Mouse (Mus musculus) c-Kit-positive CD71-negative TER-119-negative erythroid progenitor cells, embryonic 14.5 days (primary cell): ENCODE measurements at regions not wholly inside any gene's neighbourhood (a gene's known extent, or its start where the extent isn't known, plus 50 kb on each side); places are given as distances from the start of the nearest gene placed in this dataset.

Experiments used
- DNase-seq: peaks from one replicate; pipeline ENCODE4 v3.0.0-alpha.2; 2013; ENCODE audit warnings: low read depth

DNA sequence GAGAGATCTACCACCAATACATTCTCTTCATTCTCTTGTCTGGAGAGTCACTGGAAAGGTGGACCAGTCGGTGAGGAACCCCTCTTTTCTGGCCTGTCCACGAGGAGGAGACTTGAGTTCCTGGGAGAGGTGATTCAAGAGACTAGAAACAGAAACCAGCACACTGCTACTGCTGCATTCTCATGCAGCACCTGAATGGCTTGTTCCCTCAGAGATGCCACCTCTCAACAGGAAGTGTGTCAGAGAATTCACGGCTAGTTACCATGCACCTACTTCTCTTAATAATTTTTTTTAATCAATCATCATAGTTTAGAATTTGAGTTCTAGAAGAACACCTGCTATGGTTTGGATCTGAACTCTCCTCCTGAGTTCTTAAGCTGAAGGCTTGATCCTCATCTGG, 52.0 kb upstream of the Dynlrb2 start:
- no peak for DNase-seq

DNA sequence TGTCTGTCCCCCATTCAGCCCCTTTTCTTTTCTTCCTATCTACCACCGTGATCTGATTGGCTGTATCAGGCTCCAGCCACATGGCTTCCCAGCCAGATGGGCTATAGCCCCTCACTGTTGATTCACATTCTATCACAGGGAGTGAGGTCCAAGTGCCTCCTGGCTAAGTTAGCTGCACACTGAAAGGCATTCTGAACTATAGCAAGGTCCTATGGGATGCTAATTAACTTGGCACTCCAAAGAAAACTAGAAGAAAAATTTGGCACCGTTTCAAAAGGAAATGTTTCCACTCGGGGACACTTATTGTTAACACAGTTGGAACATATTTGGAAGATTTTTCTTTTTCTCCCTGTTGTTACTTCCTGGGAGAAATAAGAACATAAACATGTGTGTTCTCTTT, 53.4 kb upstream of the Dynlrb2 start:
- no peak for DNase-seq

DNA sequence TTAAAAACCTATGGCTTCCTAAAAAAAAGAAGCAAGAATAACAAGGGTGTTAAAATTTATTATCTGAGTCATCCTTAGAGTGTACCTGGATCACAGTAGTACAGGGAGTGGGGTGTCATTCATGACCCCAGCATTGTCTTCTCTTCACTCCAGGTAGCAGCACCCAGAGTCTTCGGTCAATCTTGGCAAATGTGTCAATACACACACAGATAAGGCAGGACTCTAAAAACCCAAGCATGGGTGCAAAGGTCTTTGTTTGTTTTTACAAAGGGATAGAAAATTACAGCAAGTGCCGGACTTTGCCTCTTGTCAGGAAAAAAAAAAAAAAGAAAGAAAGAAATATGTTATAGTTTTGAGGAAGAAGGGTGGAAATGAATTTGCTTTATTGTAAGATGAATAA, 57.3 kb upstream of the Dynlrb2 start:
- DNase-seq = no peak

DNA sequence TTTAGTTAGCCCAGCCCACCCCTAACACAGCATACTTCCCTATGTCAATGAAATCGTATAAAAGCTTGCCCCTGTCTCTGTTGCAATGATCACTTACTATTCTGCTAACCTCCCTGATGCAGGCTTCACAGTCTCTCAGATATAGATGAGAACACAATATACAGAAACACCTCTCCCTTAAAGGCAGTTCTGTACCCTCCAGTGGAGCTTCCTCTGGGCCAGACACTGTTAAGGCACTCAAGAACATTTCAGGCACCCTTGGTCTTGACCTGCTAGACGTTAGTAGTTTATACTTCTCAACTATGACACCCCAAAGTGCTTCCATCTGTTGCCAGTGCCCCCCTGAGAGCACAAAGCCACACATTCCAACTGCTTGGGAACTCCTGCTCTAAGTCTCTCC, 61.9 kb upstream of the Dynlrb2 start:
- DNase-seq = no peak

DNA sequence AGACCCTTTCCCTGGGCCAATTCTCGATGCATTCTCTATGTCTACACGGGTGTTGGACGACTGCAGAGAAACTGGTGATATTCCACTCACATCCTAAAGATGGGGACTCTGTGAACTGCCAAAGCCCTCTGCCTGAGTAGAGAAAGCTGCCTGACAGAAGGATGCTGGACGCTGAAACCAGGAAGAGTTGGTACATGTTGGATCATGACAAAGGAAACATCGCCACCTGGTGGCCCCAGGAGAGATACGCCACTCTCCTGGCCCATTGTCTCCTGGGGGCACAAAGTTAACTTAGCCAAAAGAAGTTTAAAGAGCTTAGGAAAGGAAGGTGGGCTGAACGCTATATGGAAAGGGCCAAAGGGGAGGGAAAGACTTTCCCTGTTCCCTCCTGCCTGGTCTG, 65.9 kb upstream of the Dynlrb2 start:
- peak; percentile 46 for DNase-seq

DNA sequence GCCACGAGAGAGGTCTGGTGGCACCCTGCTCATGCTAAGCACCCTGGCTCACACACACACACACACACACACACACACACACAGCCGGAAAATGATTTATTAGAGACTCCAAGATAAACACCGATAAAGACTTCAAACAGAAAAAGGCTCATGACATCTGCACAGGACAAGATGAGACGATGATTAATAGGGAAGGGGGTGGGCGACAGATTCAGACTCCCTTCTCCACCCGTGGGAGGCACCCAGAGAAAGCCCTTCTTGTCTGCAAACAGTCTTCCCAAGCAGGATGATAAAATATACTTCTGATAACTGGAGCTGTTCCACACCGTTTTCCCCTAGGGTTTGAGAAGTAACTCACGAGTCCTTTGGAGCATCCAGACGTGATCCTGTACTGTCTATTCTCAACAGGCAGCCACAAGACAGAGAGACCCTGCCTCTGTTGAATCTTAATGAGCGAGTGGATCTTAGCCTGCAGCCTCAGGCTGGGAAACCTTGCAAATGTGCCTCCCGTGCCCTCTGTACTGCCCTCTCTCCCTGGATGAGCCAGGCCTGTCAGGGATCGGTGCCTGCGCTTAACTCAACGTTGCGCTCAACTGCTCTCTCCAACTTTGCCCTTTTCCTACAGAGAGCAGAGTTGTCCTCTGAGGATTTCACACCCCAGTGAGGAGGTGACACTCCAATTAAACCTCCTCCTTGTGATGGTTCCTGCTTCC, 69.3 kb upstream of the Dynlrb2 start:
- DNase-seq = no peak

DNA sequence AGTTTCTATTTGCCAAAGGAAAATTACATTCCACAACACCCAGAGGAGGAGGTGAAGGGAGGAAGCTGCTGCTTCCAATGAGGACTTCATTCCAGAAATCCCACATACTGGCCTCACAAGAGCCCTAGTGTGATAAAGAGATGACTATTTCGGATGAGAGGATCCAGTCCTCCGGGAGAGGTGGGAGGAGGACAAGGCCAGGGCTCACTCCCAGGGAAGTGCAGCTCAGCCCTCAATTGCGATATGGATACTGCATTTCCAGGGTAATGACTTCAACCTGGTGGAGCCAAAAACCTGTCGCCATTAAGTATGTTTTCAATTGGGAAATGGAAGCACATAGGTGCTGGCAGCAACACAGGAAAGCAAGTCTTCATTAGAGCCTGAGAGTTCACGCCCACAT, 74.7 kb upstream of the Dynlrb2 start:
- no peak for DNase-seq

DNA sequence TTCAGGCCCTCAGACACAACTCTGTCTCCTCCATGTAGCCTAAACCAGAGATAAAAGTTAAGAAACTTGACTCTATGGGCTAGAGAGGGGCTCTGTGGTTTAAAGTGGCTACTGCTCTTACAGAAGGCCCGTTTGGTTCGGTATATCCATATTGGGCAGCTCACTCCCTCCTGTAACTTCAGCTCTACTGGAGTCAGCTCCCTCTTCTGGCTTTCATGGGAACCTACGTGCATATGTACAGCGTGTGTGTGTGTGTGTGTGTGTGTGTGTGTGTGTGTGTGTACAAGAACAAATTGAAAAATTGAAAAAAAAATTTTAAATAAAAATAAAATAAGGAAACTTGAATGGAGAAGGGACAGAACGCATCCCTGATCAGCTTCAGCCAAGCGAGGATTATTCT, 75.1 kb upstream of the Dynlrb2 start:
- no peak for DNase-seq

DNA sequence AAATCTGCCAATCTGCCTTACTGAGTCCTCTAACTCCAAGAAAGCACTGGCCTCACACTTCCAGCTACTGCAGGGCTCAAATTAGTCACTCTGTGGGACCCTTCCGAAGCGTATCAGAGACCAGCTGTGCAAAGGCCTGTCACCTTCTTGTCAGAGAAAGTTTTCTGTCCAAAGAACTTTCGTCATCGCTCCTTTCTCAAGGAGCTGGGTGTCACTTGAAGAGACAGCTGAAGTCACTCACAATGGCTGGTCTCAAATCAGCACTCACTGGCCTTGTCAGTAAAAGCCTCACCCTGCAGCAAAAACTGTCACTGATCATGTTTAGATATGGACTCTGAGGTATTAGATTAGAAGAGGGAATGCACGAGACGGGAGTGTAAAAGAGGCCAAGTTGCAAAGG, 81.9 kb upstream of the Dynlrb2 start:
- DNase-seq = no peak

DNA sequence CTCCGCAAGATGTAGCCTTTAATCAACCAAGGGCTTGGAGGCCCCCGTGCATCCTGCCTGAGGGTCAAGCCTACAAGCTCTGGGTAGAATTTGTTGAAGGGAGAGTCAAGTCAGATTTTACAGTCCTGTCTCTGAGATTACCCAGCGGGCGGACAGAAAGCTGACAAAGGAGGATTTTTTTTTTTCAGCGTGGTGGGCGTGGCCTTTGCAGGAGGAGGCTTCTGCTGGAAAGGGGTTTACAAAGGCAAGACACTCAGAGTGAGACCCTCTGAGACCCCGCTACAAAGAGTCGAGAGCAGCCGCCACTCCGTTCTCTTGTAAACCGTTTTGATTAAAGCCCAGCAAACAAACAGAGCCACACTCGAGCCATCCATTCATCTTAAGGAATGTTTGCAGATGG, 92.1 kb upstream of the Dynlrb2 start:
- no peak for DNase-seq

DNA sequence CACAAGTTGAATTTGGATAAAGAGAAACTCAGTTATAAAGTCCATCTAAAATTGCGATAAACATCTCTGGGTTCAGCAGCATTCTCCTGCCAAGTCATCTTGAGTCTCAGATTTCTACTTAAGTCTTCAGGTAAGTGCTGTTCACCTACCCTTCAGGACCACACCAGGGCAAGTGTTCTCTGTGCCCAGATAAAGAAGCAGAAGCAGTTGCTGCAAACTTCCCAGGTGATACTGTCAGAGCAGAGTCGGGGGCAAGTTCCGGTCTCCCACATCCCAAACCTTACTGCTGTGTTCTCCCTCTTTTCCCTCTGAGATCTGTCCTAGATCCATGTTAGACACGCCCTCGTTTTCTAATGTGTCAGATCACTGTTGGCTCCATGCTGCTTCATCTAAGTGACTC, 94.7 kb upstream of the Dynlrb2 start:
- DNase-seq = no peak

DNA sequence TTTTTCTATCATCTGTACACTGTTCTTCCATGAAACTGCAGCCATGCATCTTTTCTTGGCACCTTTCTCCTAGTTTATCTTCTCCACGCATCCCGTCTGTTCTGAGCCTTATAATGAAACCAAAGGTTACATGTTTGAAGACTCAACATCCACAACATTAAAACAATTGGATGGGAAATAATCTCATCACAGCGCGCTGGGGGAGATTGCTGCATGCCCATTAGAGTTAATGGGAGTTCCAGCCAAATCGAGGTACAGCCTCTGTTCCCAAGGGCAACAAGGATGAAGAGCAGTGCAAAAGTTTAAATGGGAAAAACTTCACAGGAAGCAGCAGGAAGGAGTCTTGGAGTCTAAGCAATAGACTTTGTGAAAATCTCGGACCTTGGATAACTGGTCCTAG, 95.8 kb upstream of the Dynlrb2 start:
- DNase-seq = no peak

DNA sequence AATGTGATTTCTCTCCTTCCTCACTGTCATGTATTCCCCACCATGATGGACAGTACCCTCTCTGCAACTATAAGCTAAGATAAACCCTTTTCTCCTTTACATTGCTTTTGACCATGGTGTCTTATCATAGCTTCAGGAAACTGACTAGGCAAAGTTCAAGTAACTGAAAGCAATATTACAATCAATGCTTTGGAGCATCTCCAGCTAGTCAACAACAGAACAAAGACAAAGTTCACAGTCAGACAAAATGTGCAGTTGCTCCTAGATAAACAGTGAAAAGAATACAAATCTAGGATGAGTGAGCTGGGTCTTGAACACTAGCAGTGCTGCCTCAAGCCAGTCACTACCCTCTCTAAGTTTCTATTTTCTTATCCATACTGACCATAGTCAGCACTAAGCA, 100.2 kb upstream of the Dynlrb2 start:
- no peak for DNase-seq

DNA sequence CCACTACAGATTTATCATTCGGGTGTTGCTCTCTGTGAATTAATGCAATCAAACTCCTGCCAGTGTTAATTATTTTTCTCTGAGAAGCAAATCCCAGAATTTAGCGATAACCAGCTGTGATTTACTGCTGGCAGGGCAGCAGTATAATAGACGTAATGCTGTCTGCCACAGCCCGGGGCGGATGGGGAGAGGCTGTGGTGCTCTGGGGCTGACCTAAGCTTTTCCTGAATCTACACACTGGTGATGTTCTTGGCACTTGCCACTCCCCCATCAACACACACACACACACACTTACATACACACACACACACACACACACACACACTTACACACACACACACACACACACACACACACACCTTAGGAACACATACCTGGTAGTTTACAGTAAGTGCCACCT, 101.4 kb upstream of the Dynlrb2 start:
- DNase-seq = no peak

DNA sequence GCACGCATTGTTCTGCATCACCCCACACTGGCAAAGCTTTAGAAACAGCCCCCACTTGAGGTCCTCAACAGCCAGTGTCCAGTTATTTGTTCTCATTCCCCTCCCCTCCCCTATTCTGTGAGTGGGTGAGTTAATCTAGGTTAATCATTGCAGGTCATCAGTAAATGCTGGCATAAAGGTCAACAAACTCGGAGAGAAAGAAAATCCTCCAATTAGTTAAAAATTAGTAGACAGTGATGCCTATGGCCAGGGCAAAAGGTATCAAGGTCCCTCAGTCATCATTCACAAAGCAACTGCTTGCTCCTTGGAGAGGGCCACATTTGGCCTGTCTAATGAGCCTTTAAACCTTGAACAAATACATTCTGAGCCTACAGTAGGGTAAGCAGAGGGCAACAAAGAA, 105.3 kb upstream of the Dynlrb2 start:
- DNase-seq = no peak

DNA sequence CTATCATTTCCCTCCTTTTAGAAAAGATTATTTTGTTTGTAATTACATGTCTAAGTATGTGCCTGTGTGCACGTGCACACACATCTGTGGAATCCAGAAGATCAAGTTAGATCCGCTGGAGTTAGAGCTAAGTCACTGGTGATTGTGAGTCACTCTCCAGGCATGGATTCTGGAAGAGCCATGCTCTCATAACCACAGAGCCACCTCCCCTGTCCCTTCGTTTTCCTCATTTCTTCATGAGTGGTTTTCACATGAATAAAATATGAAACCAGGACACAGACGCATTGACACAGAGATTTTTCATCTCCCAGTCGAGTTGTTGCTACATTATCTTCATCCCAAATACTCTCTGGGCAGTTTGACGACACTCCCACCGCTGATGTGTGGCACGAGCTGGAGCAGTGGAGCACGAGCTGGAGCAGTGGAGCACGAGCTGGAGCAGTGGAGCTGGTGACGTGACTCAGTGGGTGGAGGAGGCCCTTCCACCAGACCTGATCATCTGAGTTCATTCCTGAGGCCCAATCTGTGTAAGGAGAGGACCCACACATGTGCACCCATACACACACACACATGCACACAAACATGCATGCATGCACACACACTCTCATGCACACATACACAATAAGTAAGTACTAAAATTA, 106.1 kb upstream of the Dynlrb2 start:
- no peak for DNase-seq

DNA sequence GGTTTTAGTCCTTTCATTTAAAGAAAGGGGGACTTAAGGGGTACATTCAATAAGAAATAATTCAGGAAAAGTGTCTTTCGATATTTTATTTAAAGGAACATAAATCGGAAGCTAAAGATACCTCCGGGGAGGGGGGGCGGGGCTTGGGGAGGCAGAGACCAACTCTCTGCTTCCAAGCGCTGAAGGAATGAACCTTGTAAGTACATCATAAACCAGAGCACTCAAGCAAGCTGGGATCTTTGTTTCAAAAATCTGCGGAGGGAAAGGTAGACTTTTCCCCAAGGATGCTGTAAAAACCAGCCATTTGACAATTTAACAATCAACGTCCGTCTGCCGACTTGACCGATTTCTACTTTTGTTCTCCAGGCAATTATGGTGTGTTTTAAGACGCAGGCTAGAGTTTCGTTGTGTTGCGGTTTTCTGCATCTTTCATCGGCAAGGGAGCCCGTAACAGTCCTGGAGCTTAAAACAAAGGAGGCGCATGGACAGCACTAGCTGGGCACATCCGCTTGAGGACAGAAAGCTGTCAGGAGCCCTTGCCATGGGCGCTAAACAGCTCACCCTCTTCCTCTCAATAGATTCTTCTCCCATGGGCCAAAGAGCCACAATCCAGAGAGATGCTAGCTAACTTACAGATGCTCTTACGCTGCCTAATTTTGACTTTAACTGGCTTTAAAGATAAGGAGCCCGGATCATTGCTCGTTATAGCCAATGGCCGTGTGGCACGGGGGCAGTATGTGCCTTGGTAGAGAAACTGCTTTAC, 119.4 kb upstream of the Dynlrb2 start:
- DNase-seq = no peak

DNA sequence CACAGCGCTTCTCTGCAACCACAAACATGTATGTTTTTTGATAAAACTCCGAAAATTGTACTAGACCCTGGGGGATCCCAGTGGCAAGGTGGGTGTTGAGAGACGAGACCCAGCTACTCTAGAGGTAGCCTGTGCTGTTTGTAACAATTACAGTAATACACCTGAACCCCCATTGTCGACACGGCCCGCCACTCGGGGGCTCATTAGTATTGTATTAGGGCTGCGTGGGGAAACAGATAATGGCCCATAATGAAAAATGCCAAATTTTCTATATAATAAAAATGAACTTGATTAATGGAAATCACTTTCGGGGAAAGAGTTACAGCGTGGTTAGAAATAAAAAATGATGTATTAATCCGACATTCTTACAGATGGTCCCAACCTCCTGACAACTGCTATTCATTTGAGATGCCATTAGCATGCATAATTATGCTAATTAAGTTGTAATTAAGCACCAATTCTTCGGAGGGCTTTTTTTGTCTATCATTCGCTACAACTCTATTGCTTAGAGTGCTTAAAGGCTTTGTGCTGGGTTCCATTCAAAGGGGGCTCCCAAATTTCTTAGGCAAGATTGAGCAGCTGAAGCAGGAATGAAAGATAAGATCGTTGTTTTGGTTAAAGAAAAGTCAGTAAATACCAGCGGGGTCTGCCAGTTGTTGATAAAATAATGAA, 120.2 kb upstream of the Dynlrb2 start:
- DNase-seq = no peak

DNA sequence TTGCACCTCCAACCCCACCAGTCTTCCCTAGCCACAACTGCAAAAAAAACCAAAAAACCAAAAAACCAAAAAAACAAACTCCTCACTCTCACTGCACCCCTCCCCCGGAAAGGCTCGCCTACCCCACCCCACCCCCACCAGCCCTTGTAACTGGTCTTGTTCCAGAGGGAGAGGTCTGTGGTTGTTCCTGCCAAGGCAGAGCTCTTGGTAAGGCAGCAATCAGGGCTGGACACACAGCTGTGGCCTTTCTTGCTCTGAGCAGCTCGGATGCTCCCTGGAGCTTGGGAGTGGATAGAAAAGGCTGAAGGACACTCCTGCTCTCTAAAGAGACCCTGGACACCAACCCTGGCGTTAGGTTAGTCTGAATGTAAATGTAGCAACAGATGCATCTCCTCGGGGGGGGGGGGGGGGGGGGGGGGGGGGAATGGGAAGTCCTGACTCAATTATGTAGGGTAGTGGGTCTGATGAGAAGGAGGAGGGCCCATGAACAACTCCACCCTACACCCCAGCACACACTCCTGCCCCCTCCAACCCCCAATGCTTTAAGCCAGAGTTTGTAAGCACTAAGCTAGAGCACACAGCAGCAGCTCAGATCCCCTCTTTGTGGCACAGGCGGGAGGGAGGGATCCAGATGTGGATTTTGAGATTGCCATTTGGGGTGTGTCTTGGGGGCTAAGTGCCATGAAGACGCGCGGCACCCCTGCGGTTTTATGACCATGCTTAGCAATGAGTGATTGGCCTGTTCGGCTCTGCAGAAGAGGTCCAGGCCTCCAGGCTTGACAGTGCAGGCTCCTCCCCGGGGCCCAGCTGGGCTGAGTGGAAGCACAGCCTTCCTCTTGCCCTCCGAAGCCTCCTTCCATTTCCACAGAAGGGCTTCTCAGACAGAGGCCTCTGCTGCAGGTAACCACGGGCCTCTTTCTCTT, 121.0 kb upstream of the Dynlrb2 start:
- DNase-seq = no peak

DNA sequence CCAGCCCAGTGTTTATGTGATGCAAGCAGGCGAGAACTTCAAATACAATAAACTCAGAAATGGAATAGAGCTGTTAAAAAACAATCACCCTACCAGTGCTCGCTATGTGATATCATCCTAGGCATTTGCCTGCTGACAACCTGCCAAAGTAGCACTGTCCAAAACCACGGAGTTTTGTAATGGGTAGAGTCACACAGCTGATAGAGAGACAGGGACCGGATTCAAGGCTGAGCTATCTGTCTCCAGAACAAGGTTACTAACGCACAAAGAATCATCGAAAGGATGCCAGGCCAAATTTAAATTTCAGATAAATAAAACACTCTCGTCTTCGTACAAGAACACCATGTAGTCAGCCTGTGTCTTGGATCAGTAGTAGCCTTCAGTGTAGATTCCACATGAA, 121.7 kb upstream of the Dynlrb2 start:
- DNase-seq = no peak

DNA sequence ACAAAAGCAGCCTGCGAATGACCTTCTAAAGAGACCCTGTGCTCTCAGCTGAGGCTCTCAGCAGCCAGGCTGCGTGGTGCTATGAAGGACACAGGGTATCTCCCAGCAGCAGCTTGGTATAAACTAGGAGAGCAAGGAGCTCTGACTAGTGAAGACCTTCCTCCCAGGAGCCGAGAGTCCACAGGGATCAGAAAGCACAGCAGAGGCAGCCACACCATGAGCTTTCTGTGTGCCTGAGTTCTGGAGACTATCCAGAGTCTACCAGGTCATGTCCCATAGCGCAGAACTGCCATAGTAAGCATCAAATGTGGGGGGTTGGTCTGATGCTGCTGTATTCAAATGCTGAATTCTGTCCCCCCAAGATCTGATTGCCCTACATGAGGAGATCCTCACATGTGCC, 124.2 kb upstream of the Dynlrb2 start:
- no peak for DNase-seq

DNA sequence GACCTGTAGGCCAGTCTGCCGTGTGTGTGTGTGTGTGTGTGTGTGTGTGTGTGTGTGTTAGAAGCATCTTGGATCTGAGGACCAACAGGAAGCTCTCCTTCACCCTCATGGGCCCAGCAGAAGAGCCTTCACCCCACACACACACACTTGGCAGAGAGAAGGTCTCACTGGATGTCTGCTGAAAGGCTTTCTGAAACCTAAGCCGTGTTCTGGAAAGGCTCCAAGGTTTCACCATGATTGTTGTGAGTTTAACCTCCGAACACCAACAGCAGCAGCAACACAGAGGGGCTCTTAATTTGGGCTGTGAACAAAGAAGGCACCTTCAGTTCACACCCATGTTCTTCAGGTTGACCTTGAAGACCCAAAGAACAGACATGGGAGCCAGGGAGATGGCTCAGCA, 124.9 kb upstream of the Dynlrb2 start:
- DNase-seq = no peak
